Mouse (Mus musculus): Measurements from ENCODE around the gene Cope. TPM values are rescaled to one million over a fixed set of nuclear protein-coding genes. Genes with fewer than 3 reads are reported as not detected.

Cope gene
- polyA plus RNA-seq, 1 experiment = 753 TPM

GRCm38 (mm10) chr8:70332070-70332877 is 30.0 kb downstream of the Cope start:
- TF ChIP-seq POLR2A (IDR thresholded peaks at IDR 0.05; ENCODE audit: low read depth, low read length) = no peak
- TF ChIP-seq CTCF (IDR thresholded peaks at IDR 0.05; ENCODE audit: extremely low read depth, insufficient read length, insufficient replicate concordance, low read depth, low read length) = peak; percentile 56
- Histone ChIP-seq H3K4me3 (ENCODE audit: low read depth, low read length) (no peak overlapping the region), H3K27ac (ENCODE audit: insufficient read depth, low read depth, low read length) (no peak overlapping the region), H3K27me3 (ENCODE audit: control insufficient read depth, insufficient read depth, low read length) (no peaks in the 10 kb centered on the region), H3K36me3 (ENCODE audit: control insufficient read depth, insufficient read depth, low read length) (peaks cover 64% of the 10 kb centered on the region), H3K4me1 (ENCODE audit: control insufficient read depth, insufficient read depth, insufficient read length, low read length) (no peaks in the 10 kb centered on the region)
- WGBS = 71% methylated on average over 40 of the region's 41 CpGs

- Histone ChIP-seq H3K36me3 (ENCODE audit: control insufficient read depth, insufficient read depth, low read length) (peaks cover 70% of the 10 kb centered on the region), H3K27ac (ENCODE audit: insufficient read depth, low read depth, low read length) (no peak overlapping the region), H3K4me3 (ENCODE audit: low read depth, low read length) (no peak overlapping the region), H3K4me1 (ENCODE audit: control insufficient read depth, insufficient read depth, insufficient read length, low read length) (no peaks in the 10 kb centered on the region), H3K27me3 (ENCODE audit: control insufficient read depth, insufficient read depth, low read length) (no peaks in the 10 kb centered on the region)
- TF ChIP-seq POLR2A (IDR thresholded peaks at IDR 0.05; ENCODE audit: low read depth, low read length) (no peak), CTCF (IDR thresholded peaks at IDR 0.05; ENCODE audit: extremely low read depth, insufficient read length, insufficient replicate concordance, low read depth, low read length) (no peak)
- 96% methylated on average over 6 of the region's 6 CpGs for WGBS
Measured at GRCm38 (mm10) chr8:70332878-70333202, 30.5 kb downstream of the Cope start.

GRCm38 (mm10) chr8:70338931-70339330 is 36.6 kb downstream of the Cope start:
- TF ChIP-seq POLR2A (IDR thresholded peaks at IDR 0.05; ENCODE audit: low read depth, low read length) = no peak
- TF ChIP-seq CTCF (IDR thresholded peaks at IDR 0.05; ENCODE audit: extremely low read depth, insufficient read length, insufficient replicate concordance, low read depth, low read length) = no peak
- Histone ChIP-seq H3K27me3 (ENCODE audit: control insufficient read depth, insufficient read depth, low read length) (no peaks in the 10 kb centered on the region), H3K27ac (ENCODE audit: insufficient read depth, low read depth, low read length) (no peak overlapping the region), H3K4me3 (ENCODE audit: low read depth, low read length) (no peak overlapping the region), H3K36me3 (ENCODE audit: control insufficient read depth, insufficient read depth, low read length) (peaks cover 92% of the 10 kb centered on the region), H3K4me1 (ENCODE audit: control insufficient read depth, insufficient read depth, insufficient read length, low read length) (no peaks in the 10 kb centered on the region)
- WGBS = 85% methylated on average over 7 of the region's 7 CpGs

GRCm38 (mm10) chr8:70340659-70341058 is 38.3 kb downstream of the Cope start:
- WGBS = 87% methylated on average over 7 of the region's 7 CpGs

GRCm38 (mm10) chr8:70342007-70342406 is 39.7 kb downstream of the Cope start:
- H3K4me3 ChIP-seq (ENCODE audit: low read depth, low read length) = no peak overlapping the region
- no peak for TF ChIP-seq CTCF (IDR thresholded peaks at IDR 0.05; ENCODE audit: extremely low read depth, insufficient read length, insufficient replicate concordance, low read depth, low read length)
- no peak for TF ChIP-seq POLR2A (IDR thresholded peaks at IDR 0.05; ENCODE audit: low read depth, low read length)
- 82% methylated on average over 14 of the region's 14 CpGs for WGBS
- H3K27me3 ChIP-seq (ENCODE audit: control insufficient read depth, insufficient read depth, low read length) = no peaks in the 10 kb centered on the region
- peaks cover 65% of the 10 kb centered on the region for H3K36me3 ChIP-seq (ENCODE audit: control insufficient read depth, insufficient read depth, low read length)
- no peaks in the 10 kb centered on the region for H3K4me1 ChIP-seq (ENCODE audit: control insufficient read depth, insufficient read depth, insufficient read length, low read length)
- no peak overlapping the region for H3K27ac ChIP-seq (ENCODE audit: insufficient read depth, low read depth, low read length)

More at GRCm38 (mm10) chr8:70340659-70341058, 38.3 kb downstream of the Cope start:
- H3K4me1 ChIP-seq (ENCODE audit: control insufficient read depth, insufficient read depth, insufficient read length, low read length) = no peaks in the 10 kb centered on the region
- no peak overlapping the region for H3K27ac ChIP-seq (ENCODE audit: insufficient read depth, low read depth, low read length)
- no peak overlapping the region for H3K4me3 ChIP-seq (ENCODE audit: low read depth, low read length)
- no peak for TF ChIP-seq POLR2A (IDR thresholded peaks at IDR 0.05; ENCODE audit: low read depth, low read length)
- no peak for TF ChIP-seq CTCF (IDR thresholded peaks at IDR 0.05; ENCODE audit: extremely low read depth, insufficient read length, insufficient replicate concordance, low read depth, low read length)
- no peaks in the 10 kb centered on the region for H3K27me3 ChIP-seq (ENCODE audit: control insufficient read depth, insufficient read depth, low read length)
- peaks cover 78% of the 10 kb centered on the region for H3K36me3 ChIP-seq (ENCODE audit: control insufficient read depth, insufficient read depth, low read length)

- TF ChIP-seq CTCF (IDR thresholded peaks at IDR 0.05; ENCODE audit: extremely low read depth, insufficient read length, insufficient replicate concordance, low read depth, low read length) (no peak), POLR2A (IDR thresholded peaks at IDR 0.05; ENCODE audit: low read depth, low read length) (no peak)
Measured at GRCm38 (mm10) chr8:70343076-70343475, 40.8 kb downstream of the Cope start.

GRCm38 (mm10) chr8:70343696-70344095 is 41.4 kb downstream of the Cope start:
- TF ChIP-seq POLR2A (IDR thresholded peaks at IDR 0.05; ENCODE audit: low read depth, low read length) (no peak), CTCF (IDR thresholded peaks at IDR 0.05; ENCODE audit: extremely low read depth, insufficient read length, insufficient replicate concordance, low read depth, low read length) (peak; percentile 51; the same call in 1 of the 2 replicates)
- H3K4me1 ChIP-seq (ENCODE audit: control insufficient read depth, insufficient read depth, insufficient read length, low read length) = peaks cover 15% of the 10 kb centered on the region
- no peaks in the 10 kb centered on the region for H3K27me3 ChIP-seq (ENCODE audit: control insufficient read depth, insufficient read depth, low read length)
- 58% methylated on average over 6 of the region's 6 CpGs for WGBS
- H3K36me3 ChIP-seq (ENCODE audit: control insufficient read depth, insufficient read depth, low read length) = peaks cover 49% of the 10 kb centered on the region
- no peak overlapping the region for H3K4me3 ChIP-seq (ENCODE audit: low read depth, low read length)
- H3K27ac ChIP-seq (ENCODE audit: insufficient read depth, low read depth, low read length) = no peak overlapping the region

More at GRCm38 (mm10) chr8:70343076-70343475, 40.8 kb downstream of the Cope start:
- H3K36me3 ChIP-seq (ENCODE audit: control insufficient read depth, insufficient read depth, low read length) = peaks cover 55% of the 10 kb centered on the region
- WGBS = 91% methylated on average over 7 of the region's 7 CpGs
- H3K4me3 ChIP-seq (ENCODE audit: low read depth, low read length) = no peak overlapping the region
- H3K27me3 ChIP-seq (ENCODE audit: control insufficient read depth, insufficient read depth, low read length) = no peaks in the 10 kb centered on the region
- H3K27ac ChIP-seq (ENCODE audit: insufficient read depth, low read depth, low read length) = no peak overlapping the region
- peaks cover 9% of the 10 kb centered on the region; the same call in 1 of the 2 replicates for H3K4me1 ChIP-seq (ENCODE audit: control insufficient read depth, insufficient read depth, insufficient read length, low read length)
